Mouse (Mus musculus): ENCODE measurements around the gene Cd59a.

GRCm38 (mm10) chr2:104060996-104061395 lies 34.6 kb upstream of the Cd59a start:
- TF ChIP-seq CTCF (IDR thresholded peaks at IDR 0.05; ENCODE audit: borderline replicate concordance, control insufficient read depth, extremely low read depth, insufficient read depth, low read length, poor library complexity): no peak
- no peak for TF ChIP-seq POLR2A (IDR thresholded peaks at IDR 0.05; ENCODE audit: control insufficient read depth, extremely low read depth, insufficient read depth, low read length, poor library complexity)

Measured in thymus, adult 2 months (tissue).